Mouse (Mus musculus) C2C12 (cell line): Measurements from ENCODE around the gene Mcts2.

ENCODE experiments used
- CTCF ChIP-seq: IDR thresholded peaks from one replicate; pipeline ENCODE4 v1.5.1; 2011; ENCODE audit not compliant: control insufficient read depth, insufficient read depth, insufficient read length
- MAX ChIP-seq: IDR thresholded peaks from one replicate; pipeline ENCODE4 v1.6.1; 2011; ENCODE audit warnings: mild to moderate bottlenecking, control low read depth
- MYOG ChIP-seq: IDR thresholded peaks from one replicate; pipeline ENCODE4 v1.6.1; 2011; ENCODE audit not compliant: control insufficient read depth, insufficient read length; ENCODE audit errors: extremely low read depth
- USF1 ChIP-seq: IDR thresholded peaks from one replicate; pipeline ENCODE4 v1.6.1; 2011; ENCODE audit warnings: low read depth, mild to moderate bottlenecking, control low read depth, moderate library complexity

GRCm38 (mm10) chr2:152736748-152737147 is 49.9 kb downstream of the Mcts2 start:
- TF ChIP-seq CTCF = no peak
- TF ChIP-seq MYOG = no peak
- TF ChIP-seq USF1 = no peak
- no peak for TF ChIP-seq MAX
